Mouse (Mus musculus): ENCODE results near the gene Pknox2. TPM values are rescaled to one million over a fixed set of nuclear protein-coding genes. Genes with fewer than 3 reads are reported as not detected.

The Pknox2 gene
- 26.0 and 55.3 TPM in 2 replicates for polyA plus RNA-seq (2012; rRNA removed)

DNA sequence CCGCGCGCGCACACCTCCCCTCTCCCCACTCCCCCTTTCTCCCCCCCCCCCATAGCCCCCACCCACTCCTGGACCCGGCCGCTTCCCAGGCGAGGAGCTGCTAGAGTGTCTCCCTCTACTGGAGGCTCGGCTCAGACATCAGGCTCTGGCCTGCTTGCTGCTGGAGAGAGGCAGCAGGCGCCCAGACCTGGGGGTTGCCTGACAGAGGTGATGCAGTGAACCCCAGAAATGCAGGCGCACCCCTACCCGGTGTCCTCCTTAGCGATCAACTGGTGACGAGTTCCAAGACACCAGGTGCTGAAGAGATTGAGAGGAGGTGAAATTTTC, at the start of gene Pknox2:
Gene Pknox2, minus strand, starts transcription at position 49 of the 327 bp plus-strand sequence.

Other genes starting within 250 kb of the Pknox2 start
- gene Tmem218, start 60.8 kb upstream of the Pknox2 start, polyA plus RNA-seq (2012; rRNA removed) = 5.9 and 6.8 TPM in 2 replicates
- gene Slc37a2, start 108.3 kb upstream of the Pknox2 start, polyA plus RNA-seq (2012; rRNA removed) = 11.5 and 11.8 TPM in 2 replicates
- gene Ccdc15, start 201.0 kb upstream of the Pknox2 start, polyA plus RNA-seq (2012; rRNA removed) = 2.8 and 3.0 TPM in 2 replicates
- 1.5 and 1.7 TPM in 2 replicates for gene Hepacam, start 219.9 kb upstream of the Pknox2 start, polyA plus RNA-seq (2012; rRNA removed)

Data from ovary, adult 2 months (tissue).